Mouse (Mus musculus): ENCODE results near the gene Wnt6.
"Not testable (repeated sequence)": the region's sequence is repeated elsewhere in the genome, so short reads cannot be mapped to it uniquely, and the experiment has no call there.

The Wnt6 gene

GRCm38 (mm10) chr1:74807551-74808071, 35.9 kb downstream of the Wnt6 start:
- peak in 1 of 2 experiments; percentile 27 for DNase-seq

GRCm38 (mm10) chr1:74808078-74808477, 36.4 kb downstream of the Wnt6 start:
- peak; percentile 89 to 93 for DNase-seq

GRCm38 (mm10) chr1:74809007-74809406, 37.3 kb downstream of the Wnt6 start:
- no peak for DNase-seq

- no peak for DNase-seq
Observed at GRCm38 (mm10) chr1:74814931-74815647, 43.4 kb downstream of the Wnt6 start.

GRCm38 (mm10) chr1:74815965-74816364, 44.3 kb downstream of the Wnt6 start:
- DNase-seq: not testable (repeated sequence)

GRCm38 (mm10) chr1:74816612-74817199, 45.0 kb downstream of the Wnt6 start:
- peak; percentile 93 for DNase-seq

- DNase-seq: no peak
Observed at GRCm38 (mm10) chr1:74817219-74817618, 45.5 kb downstream of the Wnt6 start.

- no peak for DNase-seq
Observed at GRCm38 (mm10) chr1:74818509-74818908, 46.8 kb downstream of the Wnt6 start.

- DNase-seq: not testable (repeated sequence)
Observed at GRCm38 (mm10) chr1:74823598-74823997, 51.9 kb downstream of the Wnt6 start.

GRCm38 (mm10) chr1:74824518-74825302, 53.0 kb downstream of the Wnt6 start:
- DNase-seq: no peak

- DNase-seq: no peak
Observed at GRCm38 (mm10) chr1:74830061-74830460, 58.4 kb downstream of the Wnt6 start.

GRCm38 (mm10) chr1:74833255-74833654, 61.6 kb downstream of the Wnt6 start:
- DNase-seq: no peak

Data from lung, postnatal 4 days (tissue).